19 mouse cellular contexts compared by ENCODE assay signal in genomic region chr12:44872697-44873096, GRCm38 (mm10).
A peak's percentile ranks its signal among the peaks of the same experiment; 100 is the strongest.
DNase-seq lines count a peak whose midpoint lies in the region; ATAC-seq and TF ChIP-seq lines count a peak whose summit lies in the region.
"Had no signal": no experiment of that assay in that cellular context is flagged by ENCODE, and none has a peak within 500 bp of the region (broad histone marks: within the 10 kb centered on the region; RNA-seq: fewer than 3 reads in every experiment).

No protein-coding gene starts in this region.

- ATAC-seq in kidney, postnatal 0 days (replicated peaks; ENCODE audit: low FRiP score, low read depth), result no peak
- no peak for ATAC-seq in kidney, embryonic 15.5 days (replicated peaks; ENCODE audit: low FRiP score)
- peak; percentile 50; the same call in 1 of the 2 replicates for ATAC-seq in granulocyte monocyte progenitor cell, adult 5-6 weeks (replicated peaks; ENCODE audit: poor library complexity, severe bottlenecking)
- ATAC-seq: forebrain, embryonic 14.5 days had no signal

- DNase-seq in adrenal gland, postnatal 36 days, result peak; percentile 11 to 42
- no peak for DNase-seq in adrenal gland, adult 18-20 months (ENCODE audit: low spot score in 2 of 2)
- DNase-seq in kidney, postnatal 0 days (ENCODE audit: low spot score), result peak; percentile 27
- no peak for DNase-seq in thymus, adult 2 months
- DNase-seq in cerebellum, postnatal 4 days (ENCODE audit: low spot score in 2 of 2), result no peak
- DNase-seq: cerebellum, adult 18-20 months; cerebellum, adult 9-11 months; cerebellum, postnatal 36 days; gastrocnemius, adult 2 months; gastrocnemius, postnatal 25 days; heart, adult 11 months; heart, postnatal 36 days had no signal

- no peak for TF ChIP-seq CTCF in kidney, postnatal 0 days (IDR thresholded peaks at IDR 0.05; ENCODE audit: low read depth)
- TF ChIP-seq CTCF in thymus, adult 2 months (IDR thresholded peaks at IDR 0.05; ENCODE audit: borderline replicate concordance, control insufficient read depth, extremely low read depth, insufficient read depth, low read length, poor library complexity), result no peak

- no peak overlapping the region for H3K27ac ChIP-seq in kidney, postnatal 0 days
- no peak overlapping the region for H3K27ac ChIP-seq in kidney, embryonic 15.5 days
- no peak overlapping the region for H3K27ac ChIP-seq in thymus, adult 2 months (ENCODE audit: control insufficient read depth, insufficient read depth, low read length)
- H3K27ac ChIP-seq: embryonic facial prominence, embryonic 10.5 days; gastrocnemius, adult 2 months; heart, embryonic 13.5 days; hindbrain, embryonic 15.5 days had no signal

- H3K9ac ChIP-seq in kidney, postnatal 0 days (ENCODE audit: low read depth, low read length), result no peak overlapping the region
- no peak overlapping the region for H3K9ac ChIP-seq in kidney, embryonic 15.5 days
- H3K9ac ChIP-seq: heart, embryonic 13.5 days; hindbrain, embryonic 15.5 days had no signal

- no peak overlapping the region for H3K4me3 ChIP-seq in kidney, postnatal 0 days (replicated peaks; ENCODE audit: low read depth, low read length)
- no peak overlapping the region for H3K4me3 ChIP-seq in kidney, embryonic 15.5 days (replicated peaks)
- H3K4me3 ChIP-seq in thymus, adult 2 months (ENCODE audit: control insufficient read depth, insufficient read depth, low read length), result no peak overlapping the region
- H3K4me3 ChIP-seq: embryonic facial prominence, embryonic 10.5 days; gastrocnemius, adult 2 months; heart, embryonic 13.5 days; hindbrain, embryonic 15.5 days had no signal

- no peaks in the 10 kb centered on the region for H3K4me1 ChIP-seq in kidney, postnatal 0 days (replicated peaks; ENCODE audit: insufficient read depth, low read length)
- no peaks in the 10 kb centered on the region for H3K4me1 ChIP-seq in kidney, embryonic 15.5 days
- H3K4me1 ChIP-seq in thymus, adult 2 months (replicated peaks; ENCODE audit: control insufficient read depth, insufficient read depth, low read length), result no peaks in the 10 kb centered on the region
- H3K4me1 ChIP-seq: embryonic facial prominence, embryonic 10.5 days; heart, embryonic 13.5 days; hindbrain, embryonic 15.5 days had no signal

- 34% methylated on average over 2 of the region's 2 CpGs for WGBS in kidney, postnatal 0 days
- 35% methylated on average over 2 of the region's 2 CpGs for WGBS in kidney, embryonic 15.5 days
- WGBS in thymus, adult 2 months, result 81% methylated on average over 2 of the region's 2 CpGs

- no peaks in the 10 kb centered on the region for H3K9me3 ChIP-seq in kidney, postnatal 0 days (replicated peaks; ENCODE audit: low read length)
- H3K9me3 ChIP-seq in kidney, embryonic 15.5 days (replicated peaks), result no peaks in the 10 kb centered on the region
- H3K9me3 ChIP-seq: embryonic facial prominence, embryonic 10.5 days; heart, embryonic 13.5 days; hindbrain, embryonic 15.5 days had no signal

- H3K36me3 ChIP-seq in kidney, postnatal 0 days (ENCODE audit: insufficient read depth, low read length), result no peaks in the 10 kb centered on the region
- no peaks in the 10 kb centered on the region for H3K36me3 ChIP-seq in kidney, embryonic 15.5 days
- no peaks in the 10 kb centered on the region for H3K36me3 ChIP-seq in thymus, adult 2 months (ENCODE audit: control insufficient read depth, insufficient read depth, low read length)
- H3K36me3 ChIP-seq: embryonic facial prominence, embryonic 10.5 days; heart, embryonic 13.5 days; hindbrain, embryonic 15.5 days had no signal

- TF ChIP-seq POLR2A in thymus, adult 2 months (IDR thresholded peaks at IDR 0.05; ENCODE audit: control insufficient read depth, extremely low read depth, insufficient read depth, low read length, poor library complexity), result no peak

- no peak overlapping the region for H3K4me2 ChIP-seq in kidney, postnatal 0 days (ENCODE audit: low read length)
- H3K4me2 ChIP-seq in kidney, embryonic 15.5 days, result no peak overlapping the region
- H3K4me2 ChIP-seq: heart, embryonic 13.5 days; hindbrain, embryonic 15.5 days had no signal

- H3K27me3 ChIP-seq in kidney, postnatal 0 days (ENCODE audit: insufficient read depth, low read length), result no peaks in the 10 kb centered on the region
- no peaks in the 10 kb centered on the region for H3K27me3 ChIP-seq in kidney, embryonic 15.5 days
- H3K27me3 ChIP-seq in thymus, adult 2 months (ENCODE audit: control insufficient read depth, insufficient read depth, low read length), result no peaks in the 10 kb centered on the region
- H3K27me3 ChIP-seq: CH12.LX; heart, embryonic 13.5 days; hindbrain, embryonic 15.5 days had no signal

Comparison
In these comparisons a context has a peak if more than half of its experiments do, and no peak if none do; other contexts are left out.
1. DNase-seq: peak in adrenal gland, postnatal 36 days (2 of 2) and kidney, postnatal 0 days (single experiment); none in adrenal gland, adult 18-20 months (0 of 2), thymus, adult 2 months (single experiment) and cerebellum, postnatal 4 days (0 of 2).